Mouse (Mus musculus) intestine, postnatal 0 days (tissue): ENCODE data around the gene Tas2r119. TPM values are rescaled to one million over a fixed set of nuclear protein-coding genes. Genes with fewer than 3 reads are reported as not detected.
A peak's percentile ranks its signal among the peaks of the same experiment; 100 is the strongest.
"Not testable (repeated sequence)": the region's sequence is repeated elsewhere in the genome, so short reads cannot be mapped to it uniquely, and the experiment has no call there.

Source experiments
- ATAC-seq: fragments of 200-750 bp; cut with Nextera tagmentation; 2 replicates; pipeline ENCODE4 v1.8.0; 2017; ENCODE audit warnings: mild to moderate bottlenecking, moderate TSS enrichment, moderate library complexity
- H3K27ac ChIP-seq: fragments of 300-500 bp; sonication (generic); 2 replicates; pipeline ENCODE4 v1.5.1; 2014; ENCODE audit warnings: mild to moderate bottlenecking, low read depth, low read length, moderate library complexity
- H3K27me3 ChIP-seq: fragments of 300-500 bp; sonication (generic); replicated peaks from 2 replicates; pipeline ENCODE4 v1.6.1; 2014; ENCODE audit warnings: low read length, mixed read lengths; ENCODE audit not compliant: control insufficient read depth, insufficient read depth
- H3K36me3 ChIP-seq: fragments of 300-500 bp; sonication (generic); 2 replicates; pipeline ENCODE4 v1.6.1; 2014; ENCODE audit warnings: mild to moderate bottlenecking, moderate library complexity; ENCODE audit not compliant: control insufficient read depth, insufficient read depth
- H3K4me1 ChIP-seq: fragments of 300-500 bp; sonication (generic); replicated peaks from 2 replicates; pipeline ENCODE4 v1.6.1; 2014; ENCODE audit warnings: antibody characterized with exemption, low read length, mixed read lengths; ENCODE audit not compliant: control insufficient read depth, insufficient read depth
- H3K4me2 ChIP-seq: fragments of 300-500 bp; sonication (generic); replicated peaks from 2 replicates; pipeline ENCODE4 v1.6.1; 2014; ENCODE audit warnings: low read depth, mild to moderate bottlenecking, moderate library complexity
- H3K4me3 ChIP-seq: fragments of 300-500 bp; sonication (generic); 2 replicates; pipeline ENCODE4 v1.5.1; 2014; ENCODE audit warnings: low read depth, low read length
- H3K9ac ChIP-seq: fragments of 300-500 bp; sonication (generic); 2 replicates; pipeline ENCODE4 v1.6.1; 2014; ENCODE audit warnings: mild to moderate bottlenecking, low read depth, low read length
- H3K9me3 ChIP-seq: fragments of 300-500 bp; sonication (generic); 2 replicates; pipeline ENCODE4 v1.6.1; 2016; ENCODE audit warnings: mixed run types; ENCODE audit not compliant: control insufficient read depth
- CTCF ChIP-seq: sonication (generic); IDR thresholded peaks from 2 replicates; pipeline ENCODE4 v1.5.1; 2016; ENCODE audit warnings: low read depth, mild to moderate bottlenecking, control low read depth, antibody characterized with exemption, moderate library complexity
- WGBS: fragments of 180-500 bp; shearing (Covaris S2); extraction: QIAGEN DNeasy Blood & Tissue Kit; methylation state at CpG from one replicate; pipeline ENCODE4 v1.1.7; 2014; 5-methylcytosine and 5-hydroxymethylcytosine counted together
- polyA plus RNA-seq: library from polyadenylated mRNA; unstranded; fragments of >200 nt; fragmentation: Nextera tagmentation; extraction: Ambion mirVana; gene quantifications from 2 replicates; pipeline ENCODE4 v1.2.1, GENCODE M21; 2015

Tas2r119 gene
- polyA plus RNA-seq, 1 experiment from 2014 or later, result not detected

DNA sequence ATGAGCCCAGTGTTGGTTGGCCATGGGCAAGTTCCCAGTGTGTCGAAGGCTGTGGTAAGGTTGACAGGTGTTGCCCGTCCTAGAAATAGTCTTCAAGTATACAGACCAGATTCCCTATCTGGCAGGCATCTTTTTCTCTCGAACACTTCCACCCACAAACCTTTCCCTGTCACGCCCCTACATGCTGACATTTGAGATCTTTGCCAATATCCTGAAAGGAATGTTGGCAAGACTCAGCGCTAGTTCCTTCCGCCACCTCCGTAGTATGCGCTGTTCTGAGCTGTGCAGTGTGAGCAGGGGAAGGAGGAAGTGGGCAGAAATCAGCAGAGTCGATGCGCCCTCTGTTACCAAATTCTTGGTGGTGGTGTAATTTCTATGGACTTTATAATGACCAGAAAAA lies 27.8 kb downstream of the Tas2r119 start:
- no peaks in the 10 kb centered on the region for H3K36me3 ChIP-seq
- ATAC-seq, result no peak
- H3K9me3 ChIP-seq, result no peaks in the 10 kb centered on the region
- H3K9ac ChIP-seq, result no peak overlapping the region
- 90% methylated on average over 10 of the region's 10 CpGs for WGBS
- no peaks in the 10 kb centered on the region for H3K4me1 ChIP-seq
- H3K4me2 ChIP-seq, result no peak overlapping the region
- H3K27ac ChIP-seq, result no peak overlapping the region
- no peaks in the 10 kb centered on the region for H3K27me3 ChIP-seq
- no peak overlapping the region for H3K4me3 ChIP-seq
- TF ChIP-seq CTCF, result no peak

GRCm38 (mm10) chr15:32214687-32215086 lies 37.6 kb downstream of the Tas2r119 start:
- H3K27me3 ChIP-seq, H3K9ac ChIP-seq, H3K4me2 ChIP-seq, H3K9me3 ChIP-seq, ATAC-seq, H3K4me1 ChIP-seq, H3K27ac ChIP-seq, H3K4me3 ChIP-seq, H3K36me3 ChIP-seq: not testable (repeated sequence)
- 91% methylated on average over 10 of the region's 10 CpGs for WGBS

GRCm38 (mm10) chr15:32223028-32223427 lies 45.9 kb downstream of the Tas2r119 start:
- no peak for TF ChIP-seq CTCF
- ATAC-seq, result no peak
- 80% methylated on average over 7 of the region's 7 CpGs for WGBS
- Histone ChIP-seq H3K36me3 (no peaks in the 10 kb centered on the region), H3K4me2 (no peak overlapping the region), H3K4me1 (peaks cover 7% of the 10 kb centered on the region; the same call in 1 of the 2 replicates), H3K9me3 (no peaks in the 10 kb centered on the region), H3K27ac (no peak overlapping the region), H3K9ac (no peak overlapping the region), H3K4me3 (no peak overlapping the region), H3K27me3 (no peaks in the 10 kb centered on the region)

DNA sequence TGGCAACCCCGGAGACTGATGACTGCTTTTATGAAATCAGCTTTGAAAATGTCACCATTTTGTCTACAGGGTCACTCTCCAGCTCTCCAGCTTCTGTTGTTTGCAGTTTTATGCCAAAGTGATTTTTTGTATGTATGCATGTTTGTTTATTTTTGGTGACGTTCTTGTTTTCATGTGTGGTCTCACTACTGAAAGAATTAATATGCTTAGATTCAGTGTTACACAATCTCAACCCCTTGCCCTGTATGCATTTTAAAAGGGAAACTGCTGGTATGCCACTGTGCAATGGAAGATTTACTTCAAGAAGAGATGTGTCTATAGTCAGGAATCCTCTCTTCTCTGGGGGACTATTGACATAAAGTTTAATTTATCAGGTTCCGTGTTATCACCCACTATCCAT lies 48.3 kb downstream of the Tas2r119 start:
- 74% methylated on average over 3 of the region's 3 CpGs for WGBS
- Histone ChIP-seq H3K9ac (no peak overlapping the region), H3K9me3 (no peaks in the 10 kb centered on the region), H3K4me1 (peaks cover 7% of the 10 kb centered on the region; the same call in 1 of the 2 replicates), H3K27ac (no peak overlapping the region), H3K36me3 (no peaks in the 10 kb centered on the region), H3K4me3 (no peak overlapping the region), H3K27me3 (no peaks in the 10 kb centered on the region), H3K4me2 (no peak overlapping the region)
- no peak for ATAC-seq
- no peak for TF ChIP-seq CTCF

- ATAC-seq, result no peak
- no peaks in the 10 kb centered on the region for H3K36me3 ChIP-seq
- peaks cover 7% of the 10 kb centered on the region; the same call in 1 of the 2 replicates for H3K4me1 ChIP-seq
- no peak for TF ChIP-seq CTCF
- no peak overlapping the region for H3K9ac ChIP-seq
- WGBS, result 51% methylated on average over 6 of the region's 6 CpGs
- no peak overlapping the region for H3K27ac ChIP-seq
- H3K9me3 ChIP-seq, result no peaks in the 10 kb centered on the region
- H3K4me3 ChIP-seq, result no peak overlapping the region
- H3K4me2 ChIP-seq, result no peak overlapping the region
- H3K27me3 ChIP-seq, result no peaks in the 10 kb centered on the region
Observed at GRCm38 (mm10) chr15:32226381-32226780, 49.3 kb downstream of the Tas2r119 start.

DNA sequence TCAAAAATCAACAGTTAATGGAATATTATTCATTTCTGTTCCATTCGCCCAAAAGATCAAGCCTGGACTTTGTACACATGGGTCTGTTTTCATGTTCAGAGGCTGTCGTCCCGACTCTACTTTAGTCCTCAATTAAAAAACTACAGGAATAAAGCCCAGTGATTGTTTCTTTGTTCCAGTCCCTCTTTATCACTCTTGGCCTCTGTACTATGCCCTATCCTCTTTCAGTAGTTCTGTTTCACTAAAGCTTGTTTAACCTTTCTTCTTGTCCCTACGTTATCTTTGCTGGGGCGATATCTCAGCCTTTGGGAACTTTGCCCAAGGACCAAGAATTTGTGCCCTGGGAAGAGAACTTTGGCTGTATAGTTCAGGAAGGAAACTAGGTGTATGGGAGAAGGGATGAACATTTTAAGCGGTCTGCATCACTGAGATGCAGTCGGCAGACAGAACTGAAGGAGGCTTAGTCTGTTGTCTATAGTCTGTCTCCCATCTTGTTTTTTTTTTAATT lies 49.9 kb downstream of the Tas2r119 start:
- 53% methylated on average over 7 of the region's 7 CpGs for WGBS
- H3K9me3 ChIP-seq, result no peaks in the 10 kb centered on the region
- ATAC-seq, result peak; percentile 61; the same call in 1 of the 2 replicates
- no peaks in the 10 kb centered on the region for H3K36me3 ChIP-seq
- H3K4me3 ChIP-seq, result no peak overlapping the region
- no peak overlapping the region for H3K27ac ChIP-seq
- H3K4me2 ChIP-seq, result no peak overlapping the region
- H3K9ac ChIP-seq, result no peak overlapping the region
- TF ChIP-seq CTCF, result no peak
- no peaks in the 10 kb centered on the region for H3K27me3 ChIP-seq
- peaks cover 7% of the 10 kb centered on the region; the same call in 1 of the 2 replicates for H3K4me1 ChIP-seq

Other genes starting within 250 kb of the Tas2r119 start
- gene Sema5a, start 67.5 kb downstream of the Tas2r119 start, polyA plus RNA-seq, result 4.9 and 5.1 TPM in 2 replicates